Mouse (Mus musculus): ENCODE measurements at regions not wholly inside any gene's neighbourhood (a gene's known extent, or its start where the extent isn't known, plus 50 kb on each side); places are given as distances from the start of the nearest gene placed in this dataset.

- no peak for DNase-seq (ENCODE audit: low read depth, low spot score)
These were observed 390.4 kb downstream of the Poteg start for GRCm38 (mm10) chr8:27837903-27838302.

- no peak for DNase-seq (ENCODE audit: low read depth, low spot score)
These were observed 419.1 kb downstream of the Poteg start for GRCm38 (mm10) chr8:27866468-27866995.

- no peak for DNase-seq (ENCODE audit: low read depth, low spot score)
These were observed 421.1 kb downstream of the Poteg start for GRCm38 (mm10) chr8:27868591-27868990.

- DNase-seq (ENCODE audit: low read depth, low spot score): no peak
These were observed 430.3 kb downstream of the Poteg start for GRCm38 (mm10) chr8:27877691-27878264.

GRCm38 (mm10) chr8:27889292-27889691 lies 441.8 kb downstream of the Poteg start:
- no peak for DNase-seq (ENCODE audit: low read depth, low spot score)

- no peak for DNase-seq (ENCODE audit: low read depth, low spot score)
These were observed 446.9 kb downstream of the Poteg start for GRCm38 (mm10) chr8:27894325-27894724.

- no peak for DNase-seq (ENCODE audit: low read depth, low spot score)
These were observed 452.6 kb downstream of the Poteg start for GRCm38 (mm10) chr8:27900115-27900514.

GRCm38 (mm10) chr8:27903796-27904195 lies 456.3 kb downstream of the Poteg start:
- no peak for DNase-seq (ENCODE audit: low read depth, low spot score)

- DNase-seq (ENCODE audit: low read depth, low spot score): no peak
These were observed 462.0 kb downstream of the Poteg start for GRCm38 (mm10) chr8:27909347-27909945.

- DNase-seq (ENCODE audit: low read depth, low spot score): no peak
These were observed 491.4 kb downstream of the Poteg start for GRCm38 (mm10) chr8:27938559-27939492.

- no peak for DNase-seq (ENCODE audit: low read depth, low spot score)
These were observed 507.5 kb downstream of the Poteg start for GRCm38 (mm10) chr8:27955000-27955399.

GRCm38 (mm10) chr8:27980920-27981319 lies 533.5 kb downstream of the Poteg start:
- DNase-seq (ENCODE audit: low read depth, low spot score): peak; percentile 7

GRCm38 (mm10) chr8:27981769-27982168 lies 534.3 kb downstream of the Poteg start:
- DNase-seq (ENCODE audit: low read depth, low spot score): no peak

GRCm38 (mm10) chr8:28012849-28013248 lies 565.4 kb downstream of the Poteg start:
- no peak for DNase-seq (ENCODE audit: low read depth, low spot score)

Data from embryo, embryonic 11.5 days (tissue).